Mouse (Mus musculus) gastrocnemius, adult 18-20 months (tissue): Measurements from ENCODE around the gene Fbxo7. TPM values are rescaled to one million over a fixed set of nuclear protein-coding genes. Genes with fewer than 3 reads are reported as not detected.
A peak's percentile ranks its signal among the peaks of the same experiment; 100 is the strongest.

Experiments
- DNase-seq: peaks from one replicate; pipeline ENCODE4 v3.0.0; 2021; ENCODE audit warnings: low spot score
- total RNA-seq, 2 experiments: library from RNA; stranded (reverse); gene quantifications; 2 replicates each; pipeline ENCODE4 v1.2.3; 2021

The Fbxo7 gene
- total RNA-seq, 2 experiments from 2014 or later, result 11.3 to 12.7 TPM

DNA sequence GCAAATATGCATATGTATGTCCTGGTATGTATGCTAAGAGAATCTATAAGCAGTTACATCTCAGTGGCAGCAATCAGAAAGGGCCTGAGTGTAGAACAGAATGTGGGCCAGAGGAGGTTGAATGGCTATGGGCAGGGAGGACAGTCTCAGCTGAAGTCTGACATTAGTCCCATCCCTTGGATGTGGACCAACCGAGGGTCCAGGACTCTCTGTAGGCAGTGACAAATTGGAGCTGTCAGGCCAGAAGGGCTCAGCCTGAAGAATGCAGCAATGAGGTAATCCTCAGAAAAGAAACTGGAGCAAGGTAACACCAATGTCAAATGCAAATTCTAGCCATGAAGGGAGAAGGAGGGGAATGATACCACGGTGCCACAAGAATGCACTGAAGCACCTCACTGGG, 55.5 kb downstream of the Fbxo7 start:
- DNase-seq, result no peak

- DNase-seq, result no peak
These were observed 57.0 kb downstream of the Fbxo7 start for GRCm38 (mm10) chr10:86078761-86079160.

- no peak for DNase-seq
These were observed 58.1 kb downstream of the Fbxo7 start for GRCm38 (mm10) chr10:86079921-86080320.

DNA sequence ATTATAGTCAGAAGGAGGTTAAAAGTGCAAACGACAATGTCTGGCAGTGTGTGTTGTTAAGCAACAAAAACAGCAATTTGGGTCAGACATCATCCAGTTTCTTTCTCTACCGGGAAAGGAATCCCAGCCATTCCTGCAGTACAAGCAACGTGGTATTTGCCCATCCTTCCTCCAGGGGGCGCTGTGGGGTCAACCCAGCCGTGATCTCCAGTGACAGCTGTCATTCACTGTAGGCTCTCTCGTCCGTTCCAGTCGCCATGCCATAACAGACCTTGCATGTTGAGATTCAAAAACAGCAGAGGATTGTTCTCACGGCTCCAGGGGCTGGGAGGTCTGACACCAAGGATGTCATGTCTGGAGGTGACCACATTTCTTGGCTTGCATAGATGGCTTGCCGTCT, 70.1 kb downstream of the Fbxo7 start:
- DNase-seq, result peak; percentile 15

DNA sequence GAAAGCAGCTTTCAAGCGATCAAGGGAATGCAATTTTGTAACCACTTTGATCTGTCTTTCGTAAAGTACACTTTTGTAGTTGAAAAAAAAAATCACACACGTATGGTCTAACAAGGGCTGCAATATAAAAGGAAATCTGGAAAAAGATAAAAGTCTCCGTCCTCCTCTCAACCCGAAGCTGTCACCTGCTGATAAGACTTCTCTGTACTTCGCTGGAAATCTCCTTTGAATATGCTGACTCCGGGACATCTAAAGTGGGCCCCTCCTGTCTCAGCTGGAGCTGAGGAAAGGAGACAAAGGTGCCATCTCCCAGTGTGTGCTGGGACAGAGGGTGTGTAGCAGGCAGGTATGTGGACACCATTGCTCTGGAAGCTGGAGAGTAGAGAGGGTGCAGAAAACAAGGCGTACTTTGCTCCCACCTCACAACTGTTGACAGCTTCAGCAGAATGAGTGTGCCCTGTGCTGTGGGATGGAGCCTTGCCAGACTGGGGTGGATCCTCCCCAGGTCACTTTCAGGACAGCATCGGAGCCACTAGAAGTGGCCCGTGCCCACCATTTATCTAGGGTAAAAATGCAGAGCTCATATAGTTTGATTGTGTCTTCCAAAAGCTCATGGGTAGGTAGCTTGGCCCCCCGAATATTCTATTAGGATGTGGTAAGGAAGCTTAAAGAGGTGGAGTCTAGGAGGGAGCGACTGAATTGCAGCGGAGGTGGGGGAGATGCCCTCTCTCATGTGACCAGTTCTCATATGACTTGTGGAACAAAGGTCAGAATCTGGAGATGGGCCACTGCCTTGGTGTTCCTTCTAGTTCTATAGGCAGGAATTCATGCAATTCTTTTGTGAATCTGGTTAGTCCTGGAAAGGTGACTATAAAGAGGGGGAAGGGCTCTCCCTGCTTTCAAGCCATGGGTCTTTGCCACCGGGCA, 71.6 kb downstream of the Fbxo7 start:
- no peak for DNase-seq

GRCm38 (mm10) chr10:86098363-86098762, 76.6 kb downstream of the Fbxo7 start:
- no peak for DNase-seq

- no peak for DNase-seq
These were observed 78.6 kb downstream of the Fbxo7 start for GRCm38 (mm10) chr10:86100281-86100851.

Other genes with a start within 250 kb of the Fbxo7 start
- 10 to 100 TPM; 17.1 to 17.5 TPM for gene Pwp1, start 192.5 kb upstream of the Fbxo7 start, total RNA-seq
- 10 to 100 TPM; 13.4 to 17.1 TPM for gene Prdm4, start 104.8 kb upstream of the Fbxo7 start, total RNA-seq
- gene Ascl4, start 94.3 kb upstream of the Fbxo7 start, total RNA-seq, result not detected
- 10 to 100 TPM; 43.0 to 47.5 TPM for gene Rtcb, start 64.1 kb upstream of the Fbxo7 start, total RNA-seq
- not detected for gene Bpifc, start 10.1 kb upstream of the Fbxo7 start, total RNA-seq